Mouse (Mus musculus) CD4-positive, CD25-positive, alpha-beta regulatory T cell, adult 2 months (primary cell): ENCODE results near the gene Borcs8.
A peak's percentile ranks its signal among the peaks of the same experiment; 100 is the strongest.

Experiments
- DNase-seq: peaks from one replicate; pipeline ENCODE4 v3.0.0-alpha.2; 2012; ENCODE audit warnings: low read depth, low spot score

The Borcs8 gene

DNA sequence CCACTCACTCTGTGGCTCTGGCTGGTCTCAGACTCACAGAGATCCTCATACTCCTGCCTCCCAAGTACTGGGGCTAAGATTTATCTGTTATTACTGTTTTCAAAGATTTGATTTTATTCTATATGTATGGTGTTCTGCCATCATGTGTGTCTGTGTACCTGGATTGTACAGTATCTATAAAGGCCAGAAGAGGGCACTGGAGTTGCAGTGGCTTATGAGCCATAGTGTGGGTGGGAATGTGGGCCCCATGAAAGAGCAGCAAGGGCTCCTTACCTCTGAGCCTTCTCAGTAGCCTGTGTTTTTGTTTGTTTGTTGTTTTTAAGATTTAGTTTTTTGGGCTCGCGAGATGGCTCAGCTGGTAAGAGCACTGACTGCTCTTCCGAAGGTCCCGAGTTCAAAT is 39.8 kb downstream of the Borcs8 start:
- DNase-seq: peak; percentile 42

GRCm38 (mm10) chr8:70181212-70181902 is 42.1 kb downstream of the Borcs8 start:
- no peak for DNase-seq

DNA sequence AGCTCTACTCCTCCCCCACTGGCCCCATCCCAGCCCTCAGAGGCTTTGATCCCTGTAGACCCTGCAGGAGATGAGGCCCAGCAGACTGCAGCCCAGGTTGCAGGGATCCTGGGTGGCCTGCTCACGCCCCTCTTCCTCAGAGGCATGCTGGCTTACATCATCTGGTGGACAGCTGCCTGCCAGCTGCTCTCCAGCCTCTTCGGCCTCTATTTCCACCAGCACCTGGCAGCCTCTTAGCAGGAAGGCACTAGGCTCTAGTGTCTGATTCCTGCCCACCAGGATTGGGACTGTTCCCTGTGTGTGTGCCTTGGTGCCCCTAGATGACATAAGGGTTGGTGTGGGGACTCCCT is 42.6 kb downstream of the Borcs8 start:
- DNase-seq: no peak

- no peak for DNase-seq
Measured at GRCm38 (mm10) chr8:70183194-70183593, 43.9 kb downstream of the Borcs8 start.

GRCm38 (mm10) chr8:70188707-70189106 is 49.4 kb downstream of the Borcs8 start:
- no peak for DNase-seq

DNA sequence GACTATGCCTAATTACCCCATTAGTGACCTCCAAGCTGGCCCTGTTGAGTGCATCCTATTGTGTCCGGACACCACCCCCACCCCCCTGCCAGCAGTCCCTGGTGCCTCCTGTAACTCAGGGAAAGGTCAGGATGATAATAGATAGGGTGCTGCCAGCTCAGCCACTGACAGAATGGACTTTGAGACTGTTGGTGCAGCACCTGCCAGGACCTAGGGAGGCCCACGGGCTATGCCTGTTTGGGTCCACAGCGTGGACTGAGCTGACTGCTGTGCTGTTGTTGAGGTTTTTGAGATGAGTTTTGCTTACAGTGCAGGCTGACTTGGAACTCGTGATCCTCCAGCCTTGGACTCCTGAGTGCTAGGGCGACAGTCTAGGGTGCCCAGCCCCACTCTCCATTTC is 53.9 kb downstream of the Borcs8 start:
- DNase-seq: no peak

DNA sequence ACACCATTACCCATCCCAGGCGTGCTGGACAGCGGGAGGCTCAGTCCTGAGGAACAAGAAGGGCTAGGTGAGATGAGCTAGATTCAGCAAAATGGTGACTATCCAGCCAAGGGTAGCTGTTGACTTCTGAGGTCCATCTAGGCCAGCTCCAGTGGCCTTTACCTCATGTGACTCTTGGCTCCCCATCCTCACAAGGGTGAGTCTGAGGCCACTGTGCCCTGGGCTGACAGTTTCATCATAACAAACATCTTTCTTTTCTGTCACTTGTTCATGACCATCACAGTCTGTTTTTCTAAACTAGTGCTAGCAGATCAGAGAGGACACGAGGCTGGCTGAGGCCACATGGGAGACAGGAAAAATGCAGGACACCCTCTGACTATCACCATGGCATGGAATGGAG is 54.9 kb downstream of the Borcs8 start:
- DNase-seq: no peak

- DNase-seq: no peak
Measured at GRCm38 (mm10) chr8:70195762-70196161, 56.5 kb downstream of the Borcs8 start.
